Mouse (Mus musculus): ENCODE data around the gene Abt1. TPM values are rescaled to one million over a fixed set of nuclear protein-coding genes. Genes with fewer than 3 reads are reported as not detected.

Abt1 gene
- polyA plus RNA-seq, 1 experiment from 2014 or later = 10.1 TPM

DNA sequence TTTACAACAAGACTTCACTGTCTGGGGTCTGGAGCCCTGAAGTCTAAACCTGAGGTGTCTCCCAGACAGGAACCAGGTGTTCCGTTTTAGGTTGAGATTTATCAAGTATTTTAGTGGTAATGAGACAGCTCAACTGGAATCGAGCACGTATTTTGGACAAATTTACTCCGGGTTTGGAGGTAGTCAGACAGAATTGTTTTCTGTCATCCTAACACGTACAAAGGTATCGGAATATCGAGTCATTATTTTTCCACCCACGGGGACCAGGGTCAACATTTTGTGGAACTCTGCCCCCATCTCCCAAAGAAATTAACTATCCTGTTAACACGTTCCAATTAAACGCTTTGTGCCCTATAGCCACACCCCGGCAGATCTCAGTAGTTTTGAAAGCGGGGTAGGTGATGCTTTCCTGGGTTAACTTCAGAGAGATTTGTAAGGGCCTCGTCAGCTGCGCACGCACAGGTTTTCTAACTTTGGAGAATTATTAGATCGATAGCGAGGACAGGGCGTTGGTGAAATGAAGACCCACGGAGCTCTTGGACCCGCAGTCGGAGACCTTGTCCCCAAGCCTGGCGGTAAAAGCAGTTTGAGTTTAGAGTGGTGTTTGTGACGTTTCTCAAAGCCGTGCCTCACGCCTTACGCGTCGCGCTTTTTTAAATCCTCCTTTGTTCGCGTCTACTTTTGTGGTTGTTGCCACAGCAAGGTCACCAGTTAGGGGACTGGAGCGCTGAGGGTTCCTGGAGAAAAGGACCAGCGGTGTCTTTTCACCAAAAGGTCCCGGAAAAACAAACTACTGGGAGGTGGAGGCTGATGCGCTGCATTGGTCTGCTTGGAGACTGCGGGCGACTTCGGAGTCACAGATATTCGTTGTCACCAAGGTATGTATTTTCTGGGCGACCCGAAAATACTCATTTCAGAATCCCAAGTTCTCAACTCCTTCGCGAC, 28.1 kb downstream of the Abt1 start:
- peaks cover 8% of the 10 kb centered on the region for H3K4me1 ChIP-seq (ENCODE audit: control insufficient read depth, insufficient read depth, low read depth, low read length)
- 3% methylated on average over 43 of the region's 43 CpGs for WGBS

DNA sequence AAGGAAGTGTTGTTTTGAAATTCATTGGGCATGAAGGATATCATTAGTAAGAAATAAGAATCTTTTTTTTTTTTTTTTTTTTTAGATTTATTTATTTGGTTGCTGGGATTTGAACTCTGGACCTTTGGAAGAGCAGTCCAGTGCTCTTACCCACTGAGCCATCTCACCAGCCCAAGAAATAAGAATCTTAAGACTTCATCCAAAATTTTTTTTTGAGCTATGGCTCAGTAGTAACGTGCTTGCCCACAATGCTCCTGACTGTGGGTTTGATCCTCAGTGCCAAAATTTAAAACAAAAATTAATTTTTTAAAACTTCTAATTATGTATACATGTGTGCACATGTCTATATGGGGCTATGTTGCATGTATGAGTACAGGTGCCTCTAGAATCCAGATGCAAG, 36.1 kb downstream of the Abt1 start:
- ATAC-seq = no peak
- H3K4me3 ChIP-seq (ENCODE audit: low read length) = no peak overlapping the region
- H3K4me1 ChIP-seq (ENCODE audit: control insufficient read depth, insufficient read depth, low read depth, low read length) = no peaks in the 10 kb centered on the region
- no peaks in the 10 kb centered on the region; the same call in 1 of the 2 replicates for H3K27me3 ChIP-seq (replicated peaks; ENCODE audit: control insufficient read depth, insufficient read depth, low read length)
- 88% methylated on average over 1 of the region's 1 CpGs for WGBS
- H3K36me3 ChIP-seq (ENCODE audit: control insufficient read depth, insufficient read depth, low read length) = no peaks in the 10 kb centered on the region
- no peak overlapping the region for H3K27ac ChIP-seq (ENCODE audit: low read depth, low read length)
- no peaks in the 10 kb centered on the region for H3K9me3 ChIP-seq (ENCODE audit: control insufficient read depth, low read length)
- H3K9ac ChIP-seq (ENCODE audit: low read depth, low read length) = no peak overlapping the region
- no peak overlapping the region for H3K4me2 ChIP-seq (ENCODE audit: low read length)

More for the DNA sequence above, 28.1 kb downstream of the Abt1 start:
- Histone ChIP-seq H3K9ac (ENCODE audit: low read depth, low read length) (peak overlapping the region; percentile 23; the same call in 1 of the 2 replicates), H3K27me3 (replicated peaks; ENCODE audit: control insufficient read depth, insufficient read depth, low read length) (peaks cover 35% of the 10 kb centered on the region), H3K36me3 (ENCODE audit: control insufficient read depth, insufficient read depth, low read length) (no peaks in the 10 kb centered on the region), H3K4me2 (ENCODE audit: low read length) (peak overlapping the region; percentile 83), H3K9me3 (ENCODE audit: control insufficient read depth, low read length) (no peaks in the 10 kb centered on the region), H3K4me3 (ENCODE audit: low read length) (peak overlapping the region; percentile 46), H3K27ac (ENCODE audit: low read depth, low read length) (no peak overlapping the region)
- ATAC-seq = no peak

DNA sequence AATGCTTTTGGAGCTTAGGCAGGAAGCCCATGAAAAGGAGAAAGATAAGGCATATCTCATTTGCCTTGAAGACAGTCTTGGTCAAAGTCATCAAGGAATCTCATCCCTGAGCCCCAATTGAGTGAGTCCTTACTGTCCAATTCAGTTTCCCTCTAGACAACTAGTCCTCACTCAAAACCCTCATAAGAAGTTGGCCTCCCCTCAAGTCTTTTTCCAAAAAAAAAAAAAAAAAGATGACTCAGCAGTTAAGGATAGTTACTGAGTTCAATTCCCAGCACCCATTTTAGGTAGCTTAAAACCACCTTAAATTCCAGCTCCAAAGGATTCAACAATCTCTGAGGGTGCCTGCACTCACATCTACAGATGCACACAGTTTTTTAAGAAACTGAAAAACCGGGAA, 40.5 kb downstream of the Abt1 start:
- H3K27me3 ChIP-seq (replicated peaks; ENCODE audit: control insufficient read depth, insufficient read depth, low read length) = no peaks in the 10 kb centered on the region
- 54% methylated on average over 1 of the region's 1 CpGs for WGBS
- no peak for ATAC-seq
- H3K4me1 ChIP-seq (ENCODE audit: control insufficient read depth, insufficient read depth, low read depth, low read length) = no peaks in the 10 kb centered on the region
- no peak overlapping the region for H3K4me3 ChIP-seq (ENCODE audit: low read length)
- H3K36me3 ChIP-seq (ENCODE audit: control insufficient read depth, insufficient read depth, low read length) = no peaks in the 10 kb centered on the region
- H3K9me3 ChIP-seq (ENCODE audit: control insufficient read depth, low read length) = no peaks in the 10 kb centered on the region
- no peak overlapping the region for H3K9ac ChIP-seq (ENCODE audit: low read depth, low read length)
- no peak overlapping the region for H3K4me2 ChIP-seq (ENCODE audit: low read length)
- H3K27ac ChIP-seq (ENCODE audit: low read depth, low read length) = no peak overlapping the region

DNA sequence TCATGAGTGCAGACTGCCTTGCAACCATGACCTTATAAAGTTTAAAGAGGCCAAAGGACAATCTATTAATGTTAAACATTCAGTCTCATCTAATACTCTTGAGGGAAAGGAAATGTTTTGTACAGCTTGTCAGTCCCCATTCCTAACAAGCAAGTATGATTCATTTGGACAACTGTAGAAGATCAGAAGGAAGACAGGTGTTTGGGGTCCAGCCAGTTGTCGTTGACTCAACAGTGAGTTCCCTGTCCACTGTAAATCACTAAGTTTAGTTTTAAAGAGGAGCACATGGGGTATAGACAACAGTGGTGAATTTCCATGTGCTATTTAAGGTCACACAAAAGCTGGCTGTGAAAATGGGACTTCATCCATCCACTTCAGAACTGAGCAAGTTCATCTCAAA, 51.2 kb downstream of the Abt1 start:
- no peak for ATAC-seq
- Histone ChIP-seq H3K4me2 (ENCODE audit: low read length) (no peak overlapping the region), H3K36me3 (ENCODE audit: control insufficient read depth, insufficient read depth, low read length) (no peaks in the 10 kb centered on the region)

DNA sequence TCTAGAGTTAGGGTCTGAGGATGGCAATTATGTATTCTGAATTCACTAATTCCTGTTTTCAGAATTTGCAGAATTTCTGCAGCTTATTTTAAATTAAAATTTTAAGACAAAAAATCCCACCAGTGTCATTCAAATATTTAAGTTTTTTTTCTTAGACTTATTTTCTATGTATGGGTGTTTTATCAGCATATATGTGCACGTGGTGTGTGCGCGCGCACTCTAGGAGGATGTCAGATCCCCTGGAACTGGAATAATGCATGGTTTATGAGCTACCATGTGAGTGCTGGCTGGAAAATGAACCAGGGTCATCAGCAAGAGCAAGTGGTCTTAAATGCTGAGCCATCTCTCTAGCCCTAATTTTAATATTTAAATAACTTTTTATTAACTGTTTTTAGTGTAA, 53.6 kb downstream of the Abt1 start:
- no peaks in the 10 kb centered on the region for H3K9me3 ChIP-seq (ENCODE audit: control insufficient read depth, low read length)
- H3K27ac ChIP-seq (ENCODE audit: low read depth, low read length) = no peak overlapping the region
- no peaks in the 10 kb centered on the region for H3K27me3 ChIP-seq (replicated peaks; ENCODE audit: control insufficient read depth, insufficient read depth, low read length)
- 88% methylated on average over 4 of the region's 4 CpGs for WGBS
- H3K4me2 ChIP-seq (ENCODE audit: low read length) = peak overlapping the region; percentile 75
- no peaks in the 10 kb centered on the region for H3K36me3 ChIP-seq (ENCODE audit: control insufficient read depth, insufficient read depth, low read length)
- no peak overlapping the region for H3K9ac ChIP-seq (ENCODE audit: low read depth, low read length)
- H3K4me1 ChIP-seq (ENCODE audit: control insufficient read depth, insufficient read depth, low read depth, low read length) = peaks cover 23% of the 10 kb centered on the region
- no peak for ATAC-seq
- peak overlapping the region; percentile 91; the same call in 1 of the 2 replicates for H3K4me3 ChIP-seq (ENCODE audit: low read length)

More for the DNA sequence above, 51.2 kb downstream of the Abt1 start:
- H3K9ac ChIP-seq (ENCODE audit: low read depth, low read length) = no peak overlapping the region
- no peaks in the 10 kb centered on the region for H3K9me3 ChIP-seq (ENCODE audit: control insufficient read depth, low read length)
- no peaks in the 10 kb centered on the region for H3K27me3 ChIP-seq (replicated peaks; ENCODE audit: control insufficient read depth, insufficient read depth, low read length)
- H3K4me1 ChIP-seq (ENCODE audit: control insufficient read depth, insufficient read depth, low read depth, low read length) = peaks cover 10% of the 10 kb centered on the region
- 87% methylated on average over 1 of the region's 1 CpGs for WGBS
- no peak overlapping the region for H3K27ac ChIP-seq (ENCODE audit: low read depth, low read length)
- H3K4me3 ChIP-seq (ENCODE audit: low read length) = no peak overlapping the region

DNA sequence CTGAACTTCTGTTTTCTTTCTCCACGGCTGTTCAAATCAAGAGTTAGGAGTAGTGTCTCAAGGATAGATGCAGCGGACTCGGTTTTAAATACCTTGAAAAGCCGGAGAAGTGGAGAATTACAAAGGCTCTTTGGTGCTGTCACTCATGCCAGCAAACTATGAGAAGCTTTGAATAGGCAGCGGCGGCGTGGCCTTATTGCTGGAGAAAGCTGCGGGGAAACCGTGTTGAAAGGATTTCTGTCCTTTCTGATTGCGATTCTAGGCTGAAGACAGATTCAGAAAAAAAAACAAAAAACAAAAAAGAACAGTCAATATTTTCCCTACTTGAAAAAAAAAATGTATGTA, 54.3 kb downstream of the Abt1 start:
- Histone ChIP-seq H3K4me1 (ENCODE audit: control insufficient read depth, insufficient read depth, low read depth, low read length) (peaks cover 23% of the 10 kb centered on the region), H3K36me3 (ENCODE audit: control insufficient read depth, insufficient read depth, low read length) (no peaks in the 10 kb centered on the region), H3K9me3 (ENCODE audit: control insufficient read depth, low read length) (no peaks in the 10 kb centered on the region), H3K4me3 (ENCODE audit: low read length) (peak overlapping the region; percentile 91), H3K27me3 (replicated peaks; ENCODE audit: control insufficient read depth, insufficient read depth, low read length) (no peaks in the 10 kb centered on the region), H3K4me2 (ENCODE audit: low read length) (peak overlapping the region; percentile 75), H3K27ac (ENCODE audit: low read depth, low read length) (peak overlapping the region; percentile 97), H3K9ac (ENCODE audit: low read depth, low read length) (peak overlapping the region; percentile 93)
- peak; percentile 55 for ATAC-seq
- WGBS = under 1% methylated on average over 10 of the region's 10 CpGs

DNA sequence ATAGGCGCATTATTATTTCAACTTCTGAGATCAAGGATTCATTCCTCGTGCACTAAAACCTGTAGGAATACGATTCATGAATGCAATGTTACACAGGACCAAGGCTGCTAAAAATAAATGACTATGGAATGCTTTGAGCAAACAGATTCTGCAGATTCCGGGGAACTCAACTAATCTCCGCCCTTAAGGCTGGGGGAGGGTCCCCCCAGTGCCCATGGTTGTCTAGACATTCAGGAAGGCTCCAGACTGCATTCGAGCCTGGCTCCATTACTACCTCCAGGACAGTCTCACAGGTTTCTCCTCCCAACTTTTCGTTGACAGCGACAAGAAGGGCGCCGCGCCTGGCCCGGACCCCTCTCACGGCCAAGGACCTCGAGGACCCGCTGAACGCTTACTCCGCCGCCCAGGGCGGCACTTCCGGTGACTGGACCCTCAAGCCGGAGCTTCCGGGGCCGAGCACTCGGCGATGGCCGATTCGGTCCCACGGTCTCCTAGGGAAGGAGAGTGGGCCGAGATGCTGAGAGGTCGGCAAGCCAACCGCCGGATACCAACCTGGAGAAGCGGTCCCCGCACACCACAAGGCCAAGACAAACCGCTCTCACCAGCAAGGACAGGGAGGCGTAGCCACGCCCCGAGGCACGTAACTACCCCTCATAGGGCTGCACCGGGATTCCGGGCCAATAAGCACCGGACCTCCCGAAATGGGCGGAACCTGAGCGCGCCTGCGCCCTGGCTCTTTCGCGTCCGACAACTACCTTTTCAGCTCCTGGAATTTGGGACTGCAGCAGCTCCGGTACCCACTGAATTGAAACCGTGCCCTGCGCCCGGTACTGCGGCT, 54.9 kb downstream of the Abt1 start, which contains the start of gene Zfp322a:
Zfp322a (minus strand) TSS at position 626 of the 838 bp plus-strand sequence.
- Histone ChIP-seq H3K9me3 (ENCODE audit: control insufficient read depth, low read length) (no peaks in the 10 kb centered on the region), H3K4me1 (ENCODE audit: control insufficient read depth, insufficient read depth, low read depth, low read length) (peaks cover 23% of the 10 kb centered on the region), H3K4me3 (ENCODE audit: low read length) (peak within 1 kb of the TSS; percentile 91), H3K4me2 (ENCODE audit: low read length) (peak within 1 kb of the TSS; percentile 78), H3K36me3 (ENCODE audit: control insufficient read depth, insufficient read depth, low read length) (0 out of 2 replicates have a peak, but pooled peaks cover 2% of the 10 kb centered on the region), H3K27me3 (replicated peaks; ENCODE audit: control insufficient read depth, insufficient read depth, low read length) (no peaks in the 10 kb centered on the region), H3K27ac (ENCODE audit: low read depth, low read length) (peak within 1 kb of the TSS; percentile 97), H3K9ac (ENCODE audit: low read depth, low read length) (peak within 1 kb of the TSS; percentile 93)
- peak; percentile 100 for ATAC-seq
- WGBS = under 1% methylated on average over 53 of the region's 55 CpGs

Measured in hindbrain, embryonic 16.5 days (tissue).